ENCODE assay signal across 27 mouse cellular contexts in genomic region chr9:68833323-68833722, GRCm38 (mm10).
DNase-seq lines count a peak whose midpoint lies in the region; ATAC-seq and TF ChIP-seq lines count a peak whose summit lies in the region.
"Had no signal": no experiment of that assay in that cellular context is flagged by ENCODE, and none has a peak within 500 bp of the region (broad histone marks: within the 10 kb centered on the region; RNA-seq: fewer than 3 reads in every experiment).

No protein-coding gene starts in this region.

- DNase-seq in embryo, embryonic 10 days (ENCODE audit: low spot score), result peak; percentile 19
- DNase-seq in embryo, embryonic 9.5 days (ENCODE audit: extremely low spot score), result no peak
- peak; percentile 43 for DNase-seq in liver, adult 2 months (ENCODE audit: extremely low read depth, low read depth, low spot score)
- no peak for DNase-seq in liver, postnatal 0 days
- DNase-seq in forelimb bud, embryonic 11.5 days (ENCODE audit: low read depth, low spot score), result peak; percentile 62
- no peak for DNase-seq in thymus, adult 2 months
- DNase-seq in cerebellum, adult 2 months, result no peak
- DNase-seq: adrenal gland, postnatal 10 days; adrenal gland, postnatal 36 days; cerebellum, adult 18-20 months; cerebellum, adult 9-11 months; cerebellum, postnatal 25 days; forebrain, postnatal 0 days; gastrocnemius, postnatal 25 days; heart, adult 18-20 months; heart, postnatal 10 days; heart, postnatal 36 days had no signal

- 34% methylated on average over 6 of the region's 6 CpGs for WGBS in liver, adult 2 months
- 79% methylated on average over 6 of the region's 6 CpGs for WGBS in liver, postnatal 0 days (ENCODE audit: insufficient replicate concordance)
- WGBS in thymus, adult 2 months, result 96% methylated on average over 6 of the region's 6 CpGs
- WGBS in cerebellum, adult 2 months, result 93% methylated on average over 6 of the region's 6 CpGs

- no peaks in the 10 kb centered on the region for H3K36me3 ChIP-seq in liver, adult 2 months (ENCODE audit: control insufficient read depth, insufficient read depth, low read length)
- no peaks in the 10 kb centered on the region for H3K36me3 ChIP-seq in liver, postnatal 0 days (replicated peaks; ENCODE audit: insufficient read depth, low read length)
- no peaks in the 10 kb centered on the region for H3K36me3 ChIP-seq in thymus, adult 2 months (ENCODE audit: control insufficient read depth, insufficient read depth, low read length)
- H3K36me3 ChIP-seq: embryonic facial prominence, embryonic 12.5 days; embryonic facial prominence, embryonic 15.5 days; G1E; heart, embryonic 12.5 days; heart, embryonic 15.5 days; hindbrain, embryonic 12.5 days; hindbrain, embryonic 15.5 days had no signal

- no peak for TF ChIP-seq CTCF in liver, adult 2 months (IDR thresholded peaks at IDR 0.05; ENCODE audit: low read depth, low read length)
- no peak for TF ChIP-seq CTCF in liver, postnatal 0 days (IDR thresholded peaks at IDR 0.05; ENCODE audit: low read depth)
- no peak for TF ChIP-seq CTCF in thymus, adult 2 months (IDR thresholded peaks at IDR 0.05; ENCODE audit: borderline replicate concordance, control insufficient read depth, extremely low read depth, insufficient read depth, low read length, poor library complexity)
- no peak for TF ChIP-seq CTCF in cerebellum, adult 2 months (IDR thresholded peaks at IDR 0.05; ENCODE audit: borderline replicate concordance, insufficient read depth, low read depth, low read length)

- TF ChIP-seq POLR2A in liver, adult 2 months (IDR thresholded peaks at IDR 0.05; ENCODE audit: extremely low read depth, insufficient read depth, low read length), result no peak
- TF ChIP-seq POLR2A in thymus, adult 2 months (IDR thresholded peaks at IDR 0.05; ENCODE audit: control insufficient read depth, extremely low read depth, insufficient read depth, low read length, poor library complexity), result no peak
- TF ChIP-seq POLR2A in cerebellum, adult 2 months (IDR thresholded peaks at IDR 0.05; ENCODE audit: borderline replicate concordance, insufficient read depth, low read length), result no peak

- H3K79me2 ChIP-seq in liver, adult 2 months (ENCODE audit: control insufficient read depth, insufficient read depth, low read length), result no peaks in the 10 kb centered on the region

- no peak overlapping the region for H3K4me2 ChIP-seq in liver, postnatal 0 days (ENCODE audit: low read depth, low read length)
- H3K4me2 ChIP-seq: embryonic facial prominence, embryonic 12.5 days; embryonic facial prominence, embryonic 15.5 days; heart, embryonic 12.5 days; heart, embryonic 15.5 days; hindbrain, embryonic 12.5 days; hindbrain, embryonic 15.5 days had no signal

- H3K9me3 ChIP-seq in liver, postnatal 0 days (ENCODE audit: low read length), result no peaks in the 10 kb centered on the region
- H3K9me3 ChIP-seq: embryonic facial prominence, embryonic 12.5 days; embryonic facial prominence, embryonic 15.5 days; heart, embryonic 12.5 days; heart, embryonic 15.5 days; hindbrain, embryonic 12.5 days; hindbrain, embryonic 15.5 days had no signal

- H3K9ac ChIP-seq in liver, adult 2 months (ENCODE audit: low read depth, low read length), result no peak overlapping the region
- H3K9ac ChIP-seq in liver, postnatal 0 days (replicated peaks), result no peak overlapping the region
- H3K9ac ChIP-seq: embryonic facial prominence, embryonic 12.5 days; embryonic facial prominence, embryonic 15.5 days; forebrain, postnatal 0 days; heart, embryonic 12.5 days; heart, embryonic 15.5 days; hindbrain, embryonic 12.5 days; hindbrain, embryonic 15.5 days had no signal

- no peak overlapping the region for H3K4me3 ChIP-seq in liver, adult 2 months (ENCODE audit: insufficient read depth, low read depth, low read length)
- no peak overlapping the region for H3K4me3 ChIP-seq in liver, postnatal 0 days (ENCODE audit: low read depth, low read length)
- no peak overlapping the region for H3K4me3 ChIP-seq in thymus, adult 2 months (ENCODE audit: control insufficient read depth, insufficient read depth, low read length)
- no peak overlapping the region for H3K4me3 ChIP-seq in cerebellum, adult 2 months (replicated peaks; ENCODE audit: insufficient read depth, low read depth, low read length)
- H3K4me3 ChIP-seq: embryonic facial prominence, embryonic 12.5 days; embryonic facial prominence, embryonic 15.5 days; heart, embryonic 12.5 days; heart, embryonic 15.5 days; hindbrain, embryonic 12.5 days; hindbrain, embryonic 15.5 days had no signal

- no peak for TF ChIP-seq EP300 in liver, postnatal 0 days (IDR thresholded peaks at IDR 0.05; ENCODE audit: low read depth)

- no peak overlapping the region for H3K27ac ChIP-seq in liver, adult 2 months (replicated peaks; ENCODE audit: insufficient read depth, low read depth, low read length)
- H3K27ac ChIP-seq in liver, postnatal 0 days (ENCODE audit: low read depth), result no peak overlapping the region
- H3K27ac ChIP-seq in thymus, adult 2 months (ENCODE audit: control insufficient read depth, insufficient read depth, low read length), result no peak overlapping the region
- H3K27ac ChIP-seq in cerebellum, adult 2 months (ENCODE audit: insufficient read depth, low read length), result no peak overlapping the region
- H3K27ac ChIP-seq: embryonic facial prominence, embryonic 12.5 days; embryonic facial prominence, embryonic 15.5 days; heart, embryonic 15.5 days; hindbrain, embryonic 12.5 days; hindbrain, embryonic 15.5 days had no signal

- peaks cover 12% of the 10 kb centered on the region for H3K4me1 ChIP-seq in liver, adult 2 months (ENCODE audit: control insufficient read depth, insufficient read depth, low read length)
- no peaks in the 10 kb centered on the region for H3K4me1 ChIP-seq in liver, postnatal 0 days (ENCODE audit: insufficient read depth)
- H3K4me1 ChIP-seq in thymus, adult 2 months (replicated peaks; ENCODE audit: control insufficient read depth, insufficient read depth, low read length), result no peaks in the 10 kb centered on the region
- peaks cover 6% of the 10 kb centered on the region for H3K4me1 ChIP-seq in cerebellum, adult 2 months (ENCODE audit: control insufficient read depth, insufficient read depth, low read length)
- H3K4me1 ChIP-seq: heart, embryonic 15.5 days; hindbrain, embryonic 15.5 days had no signal

- no peaks in the 10 kb centered on the region for H3K27me3 ChIP-seq in liver, adult 2 months (ENCODE audit: control insufficient read depth, insufficient read depth, low read length)
- H3K27me3 ChIP-seq in liver, postnatal 0 days (ENCODE audit: insufficient read depth, low read length), result no peaks in the 10 kb centered on the region
- H3K27me3 ChIP-seq in thymus, adult 2 months (ENCODE audit: control insufficient read depth, insufficient read depth, low read length), result no peaks in the 10 kb centered on the region
- H3K27me3 ChIP-seq in cerebellum, adult 2 months (ENCODE audit: control insufficient read depth, insufficient read depth, low read length), result no peaks in the 10 kb centered on the region
- H3K27me3 ChIP-seq: CH12.LX; embryonic facial prominence, embryonic 12.5 days; embryonic facial prominence, embryonic 15.5 days; heart, embryonic 12.5 days; heart, embryonic 15.5 days; hindbrain, embryonic 12.5 days; hindbrain, embryonic 15.5 days had no signal

- ATAC-seq in liver, postnatal 0 days, result no peak
- ATAC-seq: forebrain, embryonic 14.5 days; forebrain, postnatal 0 days; Patski had no signal

Comparison
In these comparisons a context has a peak if more than half of its experiments do, and no peak if none do; other contexts are left out.
1. DNase-seq: peak in embryo, embryonic 10 days (single experiment), liver, adult 2 months (single experiment) and forelimb bud, embryonic 11.5 days (single experiment); none in embryo, embryonic 9.5 days (single experiment), liver, postnatal 0 days (single experiment), thymus, adult 2 months (single experiment) and cerebellum, adult 2 months (0 of 2).